Mouse (Mus musculus): ENCODE measurements at regions not wholly inside any gene's neighbourhood (a gene's known extent, or its start where the extent isn't known, plus 50 kb on each side); places are given as distances from the start of the nearest gene placed in this dataset.
A peak's percentile ranks its signal among the peaks of the same experiment; 100 is the strongest.

- DNase-seq, result no peak
Observed at GRCm38 (mm10) chr2:83224018-83224417, 280.6 kb downstream of the Fsip2 start.

DNA sequence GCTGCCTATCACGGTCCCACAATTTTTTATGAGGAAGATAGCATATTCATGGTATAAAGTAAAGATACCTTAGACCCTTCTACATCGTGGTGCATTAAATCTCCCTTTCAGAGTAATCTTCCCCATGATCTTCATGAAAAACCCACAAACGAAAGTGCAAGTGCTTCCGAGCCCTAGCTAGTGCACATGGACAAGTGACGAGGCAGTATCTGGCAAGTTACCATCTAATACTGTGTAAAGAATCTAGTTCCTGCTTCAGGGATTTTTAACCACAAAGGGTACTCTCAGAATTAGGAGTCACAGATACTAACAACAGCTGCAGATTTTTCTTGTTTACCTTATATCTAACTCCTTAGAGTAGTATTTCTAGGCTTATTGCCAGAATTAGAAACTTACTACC lies 282.8 kb downstream of the Fsip2 start:
- no peak for DNase-seq

DNA sequence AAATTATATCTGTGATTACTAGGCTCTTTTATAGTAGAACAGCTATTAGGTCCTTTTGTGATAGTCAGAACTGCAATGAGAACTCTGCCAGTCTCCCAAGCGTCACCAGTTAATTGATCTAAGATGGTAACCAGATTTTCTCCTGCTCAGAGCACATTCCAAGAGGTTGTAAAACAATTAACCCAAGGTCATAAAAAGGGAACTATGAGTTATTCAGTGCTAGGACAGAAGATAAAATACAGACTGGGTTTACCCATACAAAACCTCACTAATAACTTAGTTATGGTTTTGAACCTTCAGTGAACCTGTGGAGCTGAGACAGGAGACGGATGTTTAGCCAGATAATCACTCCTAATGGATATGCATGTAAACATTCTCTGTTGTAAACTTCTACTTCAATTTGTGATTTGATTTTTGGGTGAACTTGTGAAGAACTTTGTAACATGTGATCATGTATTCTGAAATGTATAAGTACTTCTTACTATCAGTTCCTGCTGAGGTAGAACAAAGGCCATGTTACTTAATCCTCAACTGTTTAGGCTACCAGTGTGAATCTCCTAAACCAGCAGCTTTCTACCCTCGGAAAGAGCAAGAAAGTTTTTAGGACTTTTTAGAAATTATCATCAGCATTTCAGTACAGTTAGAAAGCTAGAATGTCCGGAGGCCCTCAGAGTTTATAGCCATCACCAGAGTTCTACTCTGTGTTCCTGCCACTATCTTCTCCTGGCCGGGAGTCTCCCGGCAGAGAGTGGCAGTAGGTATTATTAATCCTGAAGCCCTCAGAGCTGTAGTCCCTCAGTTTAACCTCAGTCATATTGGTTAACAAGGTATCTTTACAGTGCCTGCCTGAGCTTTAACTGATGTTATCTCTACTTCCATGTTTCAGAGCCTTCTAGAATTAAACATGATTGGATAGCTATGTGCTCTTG lies 308.0 kb downstream of the Fsip2 start:
- DNase-seq, result no peak

GRCm38 (mm10) chr2:83256811-83257321 lies 313.4 kb downstream of the Fsip2 start:
- DNase-seq, result peak in 1 of 2 experiments; percentile 14

DNA sequence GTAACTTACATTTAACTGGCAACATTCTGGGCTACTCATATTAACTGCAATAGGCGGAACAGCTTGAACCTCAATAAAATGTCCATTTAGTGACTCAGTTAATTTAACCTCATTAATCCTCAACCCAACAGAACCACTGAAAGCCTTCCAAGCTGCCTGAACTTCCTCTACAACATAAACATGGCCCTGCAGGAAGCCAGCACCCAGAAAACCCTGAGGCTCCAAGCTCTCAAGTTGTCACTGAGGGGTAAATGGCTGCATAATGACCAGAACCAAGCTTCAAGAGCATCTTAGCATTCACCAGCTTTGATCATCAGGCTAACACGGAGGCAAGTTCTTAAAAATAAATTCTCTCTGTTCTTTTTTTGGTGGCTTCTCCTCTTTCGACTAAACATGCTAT lies 315.2 kb downstream of the Fsip2 start:
- DNase-seq, result no peak

GRCm38 (mm10) chr2:83303515-83303914 lies 340.7 kb upstream of the Zc3h15 start:
- peak; percentile 78 to 80 for DNase-seq

DNA sequence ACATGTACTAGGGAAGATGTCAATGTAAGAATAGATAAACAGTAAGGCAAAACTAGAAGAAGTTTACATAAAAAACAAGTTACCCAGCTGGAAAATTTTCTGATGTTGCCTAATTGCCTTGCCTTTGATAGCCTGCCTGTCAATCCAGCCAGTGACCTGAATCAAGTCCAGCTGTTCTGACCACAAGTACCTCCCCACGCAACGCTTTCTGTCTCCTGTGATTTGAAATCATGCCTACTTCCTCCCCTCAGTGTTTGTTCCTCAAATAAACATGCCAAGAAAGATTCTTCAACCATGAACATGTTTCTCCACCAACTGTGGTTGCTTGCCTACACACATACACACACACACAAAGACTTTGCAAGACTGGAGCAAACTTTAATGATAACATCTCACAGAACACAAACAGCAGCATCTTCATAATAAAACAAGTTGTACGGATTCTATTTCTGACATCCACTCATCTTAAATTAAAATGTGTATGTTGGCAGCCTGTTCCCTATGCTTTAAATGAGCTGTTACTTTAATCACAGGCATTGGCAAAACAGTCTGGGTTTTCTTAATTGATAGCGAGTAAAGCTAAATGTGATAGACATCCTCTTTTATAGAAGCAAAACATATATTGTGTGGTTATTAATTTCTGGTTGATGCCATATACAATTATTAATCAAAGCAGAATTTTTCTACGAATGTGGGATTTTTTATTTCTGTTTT lies 312.0 kb upstream of the Zc3h15 start:
- no peak for DNase-seq

DNA sequence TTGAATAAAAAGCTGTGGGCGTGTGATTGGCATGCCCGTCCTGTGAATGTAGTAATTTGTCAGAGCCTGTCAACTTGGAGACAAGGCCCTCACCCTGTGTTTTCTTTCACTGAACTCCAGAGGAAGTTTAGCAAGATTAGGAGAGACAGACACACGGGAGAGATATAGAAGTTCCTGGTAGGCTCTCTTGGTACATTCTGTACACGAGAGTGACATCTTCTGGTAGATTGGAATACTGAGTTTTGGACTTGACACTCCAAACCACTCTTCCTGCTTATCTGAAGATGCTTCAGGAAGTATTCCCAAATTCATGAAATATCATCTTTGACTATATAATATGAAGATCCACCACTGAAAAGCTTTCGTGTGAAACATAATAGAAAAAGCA lies 311.5 kb upstream of the Zc3h15 start:
- peak; percentile 16 to 62 for DNase-seq

DNA sequence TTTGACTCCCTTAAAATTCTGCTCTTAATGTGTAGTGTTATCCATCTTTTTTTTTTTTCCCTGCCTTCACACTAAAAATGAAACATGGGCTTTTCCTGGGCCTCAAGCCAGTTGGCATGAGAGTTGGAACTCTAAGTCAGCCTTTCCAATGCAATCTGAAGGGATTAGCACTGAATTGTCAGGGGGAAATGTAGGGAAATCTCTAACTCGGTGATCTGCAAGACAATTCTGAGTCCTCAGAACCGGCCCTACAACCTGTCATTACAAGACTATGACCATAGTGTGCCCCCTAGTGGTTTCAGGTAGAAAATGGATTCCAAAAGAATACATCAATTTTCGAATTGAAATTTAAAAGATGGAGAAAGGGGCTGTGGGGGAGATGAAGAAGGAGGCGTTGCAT lies 306.9 kb upstream of the Zc3h15 start:
- DNase-seq, result peak; percentile 80 to 82

DNA sequence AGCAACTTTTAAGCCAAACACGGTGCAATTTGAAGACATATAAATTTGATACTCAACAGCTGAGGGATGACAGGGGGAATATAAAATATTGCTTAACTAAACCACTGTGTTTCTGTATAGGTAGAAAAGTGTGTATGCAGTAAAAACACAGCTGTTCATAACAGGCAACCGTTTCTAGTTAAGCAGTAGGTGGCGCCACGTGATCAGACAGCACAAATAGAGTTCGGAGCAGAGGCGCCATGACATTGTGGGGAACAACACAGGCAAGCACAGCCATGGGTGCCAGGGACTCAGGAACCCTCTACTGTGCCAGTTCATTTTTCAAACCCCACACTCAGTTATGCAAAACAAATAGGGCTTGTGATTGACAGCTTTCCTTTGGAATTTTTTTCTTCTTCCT lies 304.1 kb upstream of the Zc3h15 start:
- DNase-seq, result no peak

Measured in cerebellum, postnatal 10 days (tissue).